Mouse (Mus musculus) midbrain, embryonic 15.5 days (tissue): Measurements from ENCODE around the gene Sparc. TPM values are rescaled to one million over a fixed set of nuclear protein-coding genes. Genes with fewer than 3 reads are reported as not detected.

ENCODE experiments used
- ATAC-seq: fragments of 200-750 bp; cut with Nextera tagmentation; replicated peaks from 2 replicates; pipeline ENCODE4 v1.8.0; 2017; ENCODE audit warnings: moderate TSS enrichment
- H3K27ac ChIP-seq: fragments of 300-500 bp; sonication (generic); 2 replicates; pipeline ENCODE4 v1.5.1; 2015; ENCODE audit warnings: mild to moderate bottlenecking, inconsistent platforms
- H3K27me3 ChIP-seq: fragments of 300-500 bp; sonication (generic); replicated peaks from 2 replicates; pipeline ENCODE4 v1.6.1; 2015; ENCODE audit warnings: inconsistent platforms
- H3K36me3 ChIP-seq: fragments of 300-500 bp; sonication (generic); replicated peaks from 2 replicates; pipeline ENCODE4 v1.6.1; 2015; ENCODE audit warnings: inconsistent platforms
- H3K4me1 ChIP-seq: fragments of 300-500 bp; sonication (generic); 2 replicates; pipeline ENCODE4 v1.6.1; 2015; ENCODE audit warnings: inconsistent platforms
- H3K4me2 ChIP-seq: fragments of 300-500 bp; sonication (generic); 2 replicates; pipeline ENCODE4 v1.6.1; 2015; ENCODE audit warnings: inconsistent platforms, mild to moderate bottlenecking, moderate library complexity
- H3K4me3 ChIP-seq: fragments of 300-500 bp; sonication (generic); 2 replicates; pipeline ENCODE4 v1.5.1; 2015; ENCODE audit warnings: mild to moderate bottlenecking, inconsistent platforms
- H3K9ac ChIP-seq: fragments of 300-500 bp; sonication (generic); 2 replicates; pipeline ENCODE4 v1.6.1; 2015; ENCODE audit warnings: mild to moderate bottlenecking, inconsistent platforms
- H3K9me3 ChIP-seq: fragments of 300-500 bp; sonication (generic); 2 replicates; pipeline ENCODE4 v1.6.1; 2016; ENCODE audit warnings: inconsistent platforms
- WGBS: fragments of 180-500 bp; shearing (Covaris S2); methylation state at CpG from one replicate; pipeline ENCODE4 v1.1.7; 2015; ENCODE audit warnings: mixed read lengths; 5-methylcytosine and 5-hydroxymethylcytosine counted together
- polyA plus RNA-seq: library from polyadenylated mRNA; unstranded; fragments of >200 nt; fragmentation: Nextera tagmentation; extraction: Ambion mirVana; gene quantifications from 2 replicates; pipeline ENCODE4 v1.2.1, GENCODE M21; 2015

The Sparc gene
- polyA plus RNA-seq, 1 experiment from 2014 or later: 482 TPM

DNA sequence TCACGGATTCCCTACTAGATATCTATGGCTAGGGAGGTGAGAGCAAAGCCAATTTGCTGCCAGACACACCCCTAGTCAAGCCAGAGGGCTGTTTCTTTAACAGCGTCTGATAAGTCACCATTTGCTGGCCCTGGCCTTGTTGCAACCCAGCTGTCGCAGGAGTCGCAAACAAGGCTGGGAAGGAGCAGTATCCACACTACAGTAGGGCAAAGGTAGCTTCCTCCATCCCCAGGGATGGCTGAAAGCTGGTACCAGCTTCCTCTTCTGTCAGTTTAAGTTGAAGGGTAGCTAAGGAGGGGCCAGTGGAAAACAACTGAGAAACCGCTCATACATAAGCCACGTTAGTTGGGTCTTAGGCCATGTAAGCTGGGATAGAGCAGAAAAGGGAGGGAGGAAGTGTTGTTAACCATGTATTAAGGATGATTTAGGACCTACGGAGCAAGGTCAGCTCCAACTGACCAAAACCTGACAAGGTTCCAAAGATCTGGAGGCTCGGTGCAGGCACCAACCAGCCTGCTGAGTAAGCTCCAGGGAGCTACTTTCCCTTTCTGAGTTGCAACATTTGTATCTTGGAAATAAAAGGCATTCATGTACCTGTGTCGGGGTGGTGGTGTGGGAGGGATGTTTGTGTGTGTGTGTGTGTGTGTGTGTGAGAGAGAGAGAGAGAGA is 7.8 kb downstream of the Sparc start:
- Histone ChIP-seq H3K9me3 (no peaks in the 10 kb centered on the region), H3K4me1 (peaks cover 24% of the 10 kb centered on the region), H3K4me2 (no peak overlapping the region), H3K4me3 (no peak overlapping the region), H3K9ac (no peak overlapping the region), H3K36me3 (no peaks in the 10 kb centered on the region), H3K27ac (no peak overlapping the region), H3K27me3 (no peaks in the 10 kb centered on the region; the same call in 1 of the 2 replicates)
- WGBS: 75% methylated on average over 9 of the region's 9 CpGs
- ATAC-seq: no peak

DNA sequence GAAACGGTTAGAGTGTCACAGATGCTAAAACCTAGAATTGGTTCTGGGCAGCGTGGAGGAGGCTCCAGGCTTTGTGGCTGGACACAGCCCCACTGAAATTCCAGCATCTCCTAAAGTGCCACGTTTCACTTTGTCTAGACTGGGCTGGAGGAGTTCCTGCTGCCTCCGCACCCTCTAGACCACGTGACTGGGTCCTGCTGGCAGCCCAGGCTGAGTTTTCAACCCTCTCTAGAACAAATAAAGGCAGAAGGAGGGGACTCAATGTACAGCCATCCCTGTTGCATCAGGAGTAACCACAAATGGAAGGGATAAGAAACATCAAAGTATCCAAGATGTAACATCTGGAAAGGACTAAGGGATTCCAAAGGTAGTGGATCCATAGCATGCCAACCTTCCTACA is 8.7 kb downstream of the Sparc start:
- WGBS: 68% methylated on average over 5 of the region's 5 CpGs
- no peaks in the 10 kb centered on the region for H3K36me3 ChIP-seq
- no peak overlapping the region for H3K27ac ChIP-seq
- peaks cover 15% of the 10 kb centered on the region for H3K4me1 ChIP-seq
- no peaks in the 10 kb centered on the region; the same call in 1 of the 2 replicates for H3K27me3 ChIP-seq
- no peaks in the 10 kb centered on the region for H3K9me3 ChIP-seq
- no peak overlapping the region for H3K9ac ChIP-seq
- ATAC-seq: no peak
- no peak overlapping the region for H3K4me3 ChIP-seq
- no peak overlapping the region for H3K4me2 ChIP-seq

DNA sequence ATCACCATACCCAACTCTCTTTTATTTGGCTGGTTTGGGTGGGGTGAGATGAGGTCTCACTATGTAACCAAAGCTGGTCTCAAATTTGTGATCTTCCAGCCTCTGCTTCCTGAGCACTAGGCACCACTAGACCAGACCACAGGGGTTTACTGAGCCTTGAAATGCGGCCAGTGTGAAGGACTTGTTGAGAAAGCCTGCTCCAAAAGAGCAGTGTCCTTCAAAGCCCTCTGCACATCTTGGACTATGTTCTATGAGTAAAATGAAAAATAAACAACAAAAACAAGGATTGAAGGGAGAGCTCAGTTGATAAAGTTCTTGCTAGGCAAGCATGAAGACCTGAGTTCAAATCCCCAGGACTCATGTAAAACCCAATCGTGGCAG is 9.6 kb downstream of the Sparc start:
- ATAC-seq: no peak
- Histone ChIP-seq H3K4me2 (no peak overlapping the region), H3K4me3 (no peak overlapping the region), H3K9ac (no peak overlapping the region), H3K27me3 (no peaks in the 10 kb centered on the region; the same call in 1 of the 2 replicates), H3K36me3 (no peaks in the 10 kb centered on the region), H3K4me1 (peaks cover 6% of the 10 kb centered on the region), H3K9me3 (no peaks in the 10 kb centered on the region), H3K27ac (no peak overlapping the region)
- WGBS: 93% methylated on average over 2 of the region's 2 CpGs

DNA sequence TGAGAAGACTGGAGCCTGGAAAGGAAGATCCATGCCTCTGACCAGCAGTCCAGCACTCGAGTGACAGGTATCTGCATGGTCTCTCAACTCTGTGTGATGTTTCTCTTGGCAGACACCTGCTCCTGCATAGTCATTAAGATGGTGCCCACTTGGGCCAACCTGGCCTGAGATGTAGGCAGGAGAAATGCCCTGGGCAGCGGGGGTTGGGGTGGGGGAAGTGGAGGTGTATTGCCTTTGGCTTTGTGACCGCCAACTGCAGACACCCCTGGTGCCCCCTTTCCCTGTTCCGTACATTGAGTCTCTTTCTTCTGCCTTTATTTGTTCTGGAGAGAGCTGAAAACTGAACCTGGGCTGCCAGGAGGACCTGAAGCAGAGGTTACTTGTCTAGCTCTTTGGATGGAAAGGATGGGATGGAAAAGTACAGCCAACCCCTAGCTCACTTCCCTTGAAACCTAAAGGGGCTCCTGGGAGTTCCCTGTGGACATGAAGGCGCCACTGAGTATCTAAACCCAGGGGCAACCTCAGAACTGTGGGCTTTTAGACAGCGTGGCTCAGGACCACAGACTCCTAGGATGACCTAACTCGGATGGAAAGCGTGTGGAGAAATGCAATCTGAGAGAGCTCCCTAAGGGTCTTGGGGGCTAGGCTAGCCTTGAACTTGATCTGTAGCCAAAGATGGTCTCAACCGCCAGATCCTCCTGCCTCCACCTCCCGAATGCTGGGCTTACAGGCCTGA is 10.1 kb downstream of the Sparc start:
- Histone ChIP-seq H3K9ac (no peak overlapping the region), H3K4me3 (no peak overlapping the region), H3K36me3 (no peaks in the 10 kb centered on the region), H3K27ac (no peak overlapping the region), H3K4me2 (no peak overlapping the region), H3K4me1 (peaks cover under 1% of the 10 kb centered on the region), H3K9me3 (no peaks in the 10 kb centered on the region), H3K27me3 (no peaks in the 10 kb centered on the region)
- 92% methylated on average over 10 of the region's 10 CpGs for WGBS
- ATAC-seq: no peak

DNA sequence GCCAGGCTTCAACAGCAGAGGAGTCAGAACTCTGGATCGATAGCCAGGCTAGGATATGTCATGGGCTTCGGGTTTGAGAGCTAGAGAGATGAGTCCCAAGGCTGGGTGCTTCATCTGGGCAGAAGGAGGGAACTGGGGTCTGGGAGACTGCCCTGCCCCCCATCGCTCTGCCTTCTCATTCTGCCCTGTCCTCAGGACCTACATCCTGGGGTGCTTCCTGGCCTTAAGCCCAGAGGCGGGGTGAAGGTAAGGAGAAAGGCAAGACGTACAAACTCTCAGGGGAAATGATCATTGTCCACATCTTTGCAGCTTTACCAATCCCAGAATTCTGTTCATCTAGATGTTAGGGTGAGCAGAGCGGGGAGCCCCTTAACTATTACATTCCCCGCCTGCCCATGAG is 10.9 kb downstream of the Sparc start:
- H3K9ac ChIP-seq: no peak overlapping the region
- H3K27me3 ChIP-seq: no peaks in the 10 kb centered on the region
- H3K4me2 ChIP-seq: no peak overlapping the region
- H3K4me1 ChIP-seq: no peaks in the 10 kb centered on the region
- no peaks in the 10 kb centered on the region for H3K9me3 ChIP-seq
- no peak overlapping the region for H3K4me3 ChIP-seq
- no peaks in the 10 kb centered on the region for H3K36me3 ChIP-seq
- no peak overlapping the region for H3K27ac ChIP-seq
- ATAC-seq: no peak
- WGBS: 93% methylated on average over 7 of the region's 7 CpGs

DNA sequence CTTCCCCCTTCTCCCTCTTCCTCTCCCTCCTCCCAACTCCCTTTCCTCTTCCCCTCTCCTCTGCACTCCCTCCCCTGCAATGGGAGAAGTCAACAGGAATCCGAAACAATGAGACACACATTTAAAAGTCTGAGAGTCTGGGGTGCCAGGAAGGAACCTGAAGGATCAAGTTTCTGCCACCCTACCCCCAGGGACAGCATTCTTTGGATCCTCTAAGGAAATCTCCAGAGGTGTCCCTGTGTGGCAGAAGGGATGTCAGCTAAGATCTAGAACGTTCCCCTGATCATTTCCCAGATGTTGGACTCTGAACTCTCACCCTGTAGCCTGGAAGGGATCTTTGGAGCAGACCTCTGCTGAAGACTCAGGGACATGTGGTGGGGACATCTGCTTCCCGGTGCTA is 12.5 kb downstream of the Sparc start:
- Histone ChIP-seq H3K4me1 (no peaks in the 10 kb centered on the region), H3K4me2 (no peak overlapping the region), H3K4me3 (no peak overlapping the region), H3K9ac (no peak overlapping the region), H3K36me3 (no peaks in the 10 kb centered on the region), H3K27ac (no peak overlapping the region), H3K27me3 (no peaks in the 10 kb centered on the region), H3K9me3 (no peaks in the 10 kb centered on the region)
- WGBS: 78% methylated on average over 3 of the region's 3 CpGs
- ATAC-seq: no peak

DNA sequence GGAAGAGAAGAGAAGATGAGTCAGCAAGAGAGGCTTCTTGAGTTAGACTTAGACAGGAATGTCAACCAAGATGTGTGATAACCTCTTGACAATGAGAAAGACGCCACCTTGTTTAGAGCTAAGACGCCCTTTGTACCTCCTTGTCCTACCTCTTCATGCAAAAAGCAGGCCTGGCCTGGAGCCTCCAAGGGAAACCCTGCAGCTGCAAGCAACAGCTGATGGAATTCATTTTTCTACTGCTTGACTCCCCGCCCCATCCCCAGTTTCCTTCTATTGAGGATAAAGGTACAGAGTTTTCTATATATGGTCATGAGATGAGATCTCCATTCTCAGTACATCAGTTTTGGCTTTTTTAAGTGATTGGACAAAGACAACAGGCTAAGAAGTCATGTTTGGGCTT is 13.0 kb downstream of the Sparc start:
- H3K9me3 ChIP-seq: no peaks in the 10 kb centered on the region
- 89% methylated on average over 3 of the region's 3 CpGs for WGBS
- no peak overlapping the region for H3K27ac ChIP-seq

DNA sequence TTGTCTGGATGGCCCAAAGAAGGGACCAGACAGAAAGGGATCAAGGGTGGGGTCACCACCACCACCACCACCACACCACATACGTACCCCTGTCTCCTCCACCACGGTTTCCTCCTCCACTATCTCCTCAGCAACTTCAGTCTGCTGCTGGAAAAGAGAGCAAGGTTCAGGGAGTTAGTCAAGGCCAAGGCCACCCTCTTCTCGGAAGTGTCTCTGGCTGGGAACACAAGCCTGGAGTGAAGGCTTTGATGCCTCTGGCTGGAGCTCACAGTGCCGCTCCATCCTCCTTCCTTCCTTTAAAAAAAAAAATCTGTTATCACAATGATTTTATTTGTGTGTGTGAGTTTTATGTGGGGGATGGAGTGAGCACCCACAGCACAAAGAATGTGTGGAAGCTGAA is 15.8 kb downstream of the Sparc start:
- H3K4me2 ChIP-seq: no peak overlapping the region
- H3K9me3 ChIP-seq: no peaks in the 10 kb centered on the region
- H3K9ac ChIP-seq: no peak overlapping the region
- H3K27ac ChIP-seq: no peak overlapping the region
- no peak overlapping the region for H3K4me3 ChIP-seq
- no peaks in the 10 kb centered on the region for H3K4me1 ChIP-seq
- no peak for ATAC-seq
- H3K36me3 ChIP-seq: no peaks in the 10 kb centered on the region
- 96% methylated on average over 4 of the region's 4 CpGs for WGBS
- H3K27me3 ChIP-seq: no peaks in the 10 kb centered on the region

More for the DNA sequence above, 13.0 kb downstream of the Sparc start:
- Histone ChIP-seq H3K9ac (no peak overlapping the region), H3K27me3 (no peaks in the 10 kb centered on the region), H3K4me1 (no peaks in the 10 kb centered on the region), H3K4me2 (no peak overlapping the region), H3K4me3 (no peak overlapping the region), H3K36me3 (no peaks in the 10 kb centered on the region)
- no peak for ATAC-seq

DNA sequence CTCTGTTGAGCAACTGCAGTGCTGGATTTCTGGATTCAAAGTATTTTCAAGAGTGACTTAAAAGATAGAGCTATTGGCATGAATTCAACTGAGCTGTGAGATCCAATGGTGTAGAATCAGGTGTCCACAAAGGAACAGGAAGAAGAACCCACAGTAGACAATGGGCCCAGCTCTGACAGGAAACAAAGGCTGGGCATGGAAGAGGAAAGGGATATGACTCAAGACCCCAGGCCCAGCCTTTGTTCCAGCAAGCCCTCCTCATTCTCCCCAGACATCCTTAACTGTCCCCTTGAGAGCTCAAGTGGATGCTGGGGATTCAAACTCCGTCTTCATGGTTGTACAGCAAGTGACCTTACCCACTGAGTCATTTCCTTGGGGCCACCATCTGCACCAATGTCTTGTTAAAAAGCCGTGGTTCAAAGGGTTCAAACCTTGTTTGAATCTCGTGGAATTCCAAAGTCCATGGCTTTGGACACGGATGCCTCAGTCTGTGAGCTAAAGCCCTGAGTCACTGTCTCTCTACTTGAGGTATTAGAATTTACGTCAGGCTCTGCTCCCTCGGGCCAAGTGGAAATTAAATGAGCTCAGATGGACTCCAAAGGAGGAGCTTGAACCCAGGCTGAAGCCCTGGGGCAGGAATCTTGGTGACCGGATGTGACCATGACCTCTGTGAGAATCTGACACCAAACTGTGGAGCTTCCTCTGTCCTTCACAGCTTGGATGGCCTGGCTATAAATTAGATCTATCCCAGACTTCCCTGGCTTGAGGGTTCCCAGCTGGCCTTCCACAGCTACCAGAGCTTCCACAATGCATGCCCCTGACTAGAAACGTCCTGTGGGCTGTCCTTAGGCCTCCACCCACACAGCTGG is 17.1 kb downstream of the Sparc start:
- ATAC-seq: no peak
- H3K4me1 ChIP-seq: no peaks in the 10 kb centered on the region
- no peak overlapping the region for H3K4me3 ChIP-seq
- no peak overlapping the region for H3K27ac ChIP-seq
- no peaks in the 10 kb centered on the region for H3K36me3 ChIP-seq
- H3K9me3 ChIP-seq: no peaks in the 10 kb centered on the region
- 83% methylated on average over 8 of the region's 8 CpGs for WGBS
- no peak overlapping the region for H3K9ac ChIP-seq
- no peak overlapping the region for H3K4me2 ChIP-seq
- no peaks in the 10 kb centered on the region for H3K27me3 ChIP-seq

DNA sequence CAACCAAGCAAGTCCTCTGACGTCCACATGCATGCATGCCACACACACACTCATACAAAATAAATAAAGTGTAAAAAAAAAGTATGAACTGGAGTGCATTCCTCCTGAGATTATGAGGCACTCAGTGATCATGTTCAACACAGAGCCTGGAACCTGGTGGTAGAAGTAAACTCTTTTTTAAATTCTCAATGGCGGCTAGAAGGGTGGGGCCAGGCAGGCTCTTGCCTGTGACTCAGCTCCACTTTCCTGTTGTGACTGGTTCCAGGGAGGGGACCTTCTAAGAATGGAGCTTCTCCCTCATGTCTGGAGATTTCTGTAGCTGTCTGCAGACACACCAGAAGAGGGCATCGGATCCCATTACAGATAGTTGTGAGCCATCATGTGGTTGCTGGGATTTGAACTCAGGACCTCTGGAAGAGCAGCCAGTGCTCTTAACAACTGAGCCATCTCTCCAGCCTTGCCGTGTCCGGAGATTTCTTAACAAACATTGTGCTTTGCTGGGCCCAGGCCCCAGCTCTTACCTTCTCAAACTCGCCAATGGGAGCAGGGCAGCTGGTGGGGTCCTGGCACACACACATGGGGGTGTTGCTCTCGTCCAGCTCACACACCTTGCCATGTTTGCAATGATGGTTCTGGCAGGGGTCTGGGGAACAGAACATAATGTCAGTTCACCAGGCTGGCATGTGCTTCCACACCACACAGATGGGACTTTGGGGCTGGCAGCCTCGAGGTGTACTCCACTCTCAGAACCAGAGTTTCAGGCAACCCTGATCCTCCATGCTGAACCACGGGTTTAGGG is 18.1 kb downstream of the Sparc start:
- H3K27ac ChIP-seq: no peak overlapping the region
- no peak overlapping the region for H3K4me2 ChIP-seq
- H3K36me3 ChIP-seq: no peaks in the 10 kb centered on the region
- H3K27me3 ChIP-seq: no peaks in the 10 kb centered on the region
- H3K9ac ChIP-seq: no peak overlapping the region
- H3K4me3 ChIP-seq: no peak overlapping the region
- no peak for ATAC-seq
- 88% methylated on average over 9 of the region's 9 CpGs for WGBS
- H3K4me1 ChIP-seq: no peaks in the 10 kb centered on the region
- H3K9me3 ChIP-seq: no peaks in the 10 kb centered on the region

DNA sequence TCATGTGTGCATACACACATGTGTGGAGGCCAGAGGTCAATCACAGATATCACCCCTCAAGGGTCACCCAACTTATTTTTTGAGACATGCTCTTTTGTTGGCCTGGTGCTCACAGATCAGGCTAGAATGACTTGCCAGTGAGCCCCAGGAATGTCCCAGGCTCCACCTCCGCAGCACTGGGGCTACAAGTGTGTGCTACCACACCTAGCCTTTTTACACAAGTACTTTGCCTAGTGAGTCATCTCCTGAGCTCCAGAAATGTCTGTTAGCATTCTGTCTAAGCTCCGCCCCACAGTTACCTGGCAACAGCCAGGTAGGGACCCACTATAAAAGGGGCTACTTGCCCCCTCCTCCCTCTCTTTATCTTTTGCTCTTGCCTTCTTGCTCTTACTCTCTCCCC is 22.1 kb downstream of the Sparc start:
- Histone ChIP-seq H3K4me1 (no peaks in the 10 kb centered on the region), H3K4me3 (no peak overlapping the region), H3K9ac (no peak overlapping the region), H3K27ac (no peak overlapping the region), H3K27me3 (no peaks in the 10 kb centered on the region), H3K36me3 (no peaks in the 10 kb centered on the region), H3K4me2 (no peak overlapping the region), H3K9me3 (no peaks in the 10 kb centered on the region)
- ATAC-seq: no peak
- WGBS: 100% methylated on average over 2 of the region's 2 CpGs

DNA sequence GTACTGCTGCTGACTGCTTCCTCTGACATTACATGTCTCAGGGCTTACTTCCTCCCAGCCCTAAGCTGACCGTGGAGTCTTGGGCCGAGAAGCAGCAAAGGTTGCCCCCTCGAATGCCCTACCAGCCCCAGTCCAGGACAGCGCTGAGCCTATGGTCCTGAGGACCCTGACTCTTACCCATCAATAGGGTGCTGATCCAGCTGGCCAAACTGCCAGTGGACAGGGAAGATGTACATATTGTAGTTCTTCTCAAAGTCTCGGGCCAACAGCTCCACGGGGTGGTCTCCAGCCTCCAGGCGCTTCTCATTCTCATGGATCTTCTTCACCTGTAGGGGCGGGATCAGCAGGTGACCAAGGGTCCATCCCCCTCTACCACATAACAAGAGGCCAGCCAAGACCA is 24.6 kb downstream of the Sparc start:
- Histone ChIP-seq H3K9ac (no peak overlapping the region), H3K4me1 (no peaks in the 10 kb centered on the region), H3K36me3 (no peaks in the 10 kb centered on the region), H3K27me3 (no peaks in the 10 kb centered on the region), H3K4me3 (no peak overlapping the region), H3K4me2 (no peak overlapping the region), H3K9me3 (no peaks in the 10 kb centered on the region), H3K27ac (no peak overlapping the region)
- ATAC-seq: no peak
- 93% methylated on average over 8 of the region's 8 CpGs for WGBS
